Mouse (Mus musculus) liver, embryonic 16.5 days (tissue): Measurements from ENCODE around the gene Olfr632. TPM values are rescaled to one million over a fixed set of nuclear protein-coding genes. Genes with fewer than 3 reads are reported as not detected.

ENCODE experiments used
- ATAC-seq: fragments of 200-750 bp; cut with Nextera tagmentation; 2 replicates; pipeline ENCODE4 v1.8.0; 2017; ENCODE audit warnings: low read depth, mild to moderate bottlenecking, moderate number of reproducible peaks, moderate library complexity
- H3K27ac ChIP-seq: fragments of 300-500 bp; sonication (generic); 2 replicates; pipeline ENCODE4 v1.5.1; 2014; ENCODE audit warnings: mild to moderate bottlenecking, low read length
- H3K27me3 ChIP-seq: fragments of 300-500 bp; sonication (generic); 2 replicates; pipeline ENCODE4 v1.6.1; 2014; ENCODE audit warnings: low read depth, low read length, mixed read lengths; ENCODE audit not compliant: control insufficient read depth, insufficient read depth
- H3K36me3 ChIP-seq: fragments of 300-500 bp; sonication (generic); 2 replicates; pipeline ENCODE4 v1.6.1; 2014; ENCODE audit warnings: mild to moderate bottlenecking; ENCODE audit not compliant: control insufficient read depth, insufficient read depth
- H3K4me1 ChIP-seq: fragments of 300-500 bp; sonication (generic); 2 replicates; pipeline ENCODE4 v1.6.1; 2014; ENCODE audit warnings: low read depth, low read length, mixed read lengths; ENCODE audit not compliant: control insufficient read depth
- H3K4me2 ChIP-seq: fragments of 300-500 bp; sonication (generic); 2 replicates; pipeline ENCODE4 v1.6.1; 2014; ENCODE audit warnings: low read depth, low read length, mixed read lengths
- H3K4me3 ChIP-seq: fragments of 300-500 bp; sonication (generic); 2 replicates; pipeline ENCODE4 v1.5.1; 2014; ENCODE audit warnings: low read depth, mild to moderate bottlenecking, low read length
- H3K9ac ChIP-seq: fragments of 300-500 bp; sonication (generic); 2 replicates; pipeline ENCODE4 v1.6.1; 2014; ENCODE audit warnings: low read depth, low read length
- H3K9me3 ChIP-seq: fragments of 300-500 bp; sonication (generic); replicated peaks from 2 replicates; pipeline ENCODE4 v1.6.1; 2016; ENCODE audit warnings: low read length; ENCODE audit not compliant: control insufficient read depth
- WGBS: fragments of 180-500 bp; shearing (Covaris S2); extraction: QIAGEN DNeasy Blood & Tissue Kit; methylation state at CpG from one replicate; pipeline ENCODE4 v1.1.7; 2014; ENCODE audit not compliant: insufficient replicate concordance; 5-methylcytosine and 5-hydroxymethylcytosine counted together
- polyA plus RNA-seq: library from polyadenylated mRNA; unstranded; fragments of >200 nt; fragmentation: Nextera tagmentation; extraction: Ambion mirVana; gene quantifications from 2 replicates; pipeline ENCODE4 v1.2.1, GENCODE M21; 2015

Olfr632 gene
- 0.18 and 0.29 TPM in 2 replicates for polyA plus RNA-seq

DNA sequence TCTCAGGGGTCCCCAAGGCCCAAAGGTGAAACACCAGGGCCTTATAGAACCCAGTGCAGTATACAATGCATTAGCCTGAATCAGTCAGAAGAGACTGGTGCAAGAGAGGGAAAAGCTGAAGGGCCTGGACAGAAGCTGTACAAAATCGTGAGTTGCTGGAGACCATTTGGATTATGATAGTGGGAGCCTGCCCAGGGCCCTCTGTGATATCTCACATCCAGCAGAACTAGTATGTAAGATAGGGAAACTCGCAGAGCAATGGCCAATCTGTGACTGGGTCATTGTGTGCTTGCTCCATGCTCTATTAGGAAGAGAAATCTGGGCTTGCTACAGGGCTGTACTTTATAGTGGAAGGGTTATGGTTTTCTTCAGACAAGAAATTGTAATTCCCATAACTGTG lies at the start of gene Olfr632:
Gene Olfr632 (plus strand): TSS at position 84 of the 400 bp plus-strand sequence.
- ATAC-seq: no peak
- Histone ChIP-seq H3K9ac (no peak within 1 kb of the TSS), H3K4me3 (no peak within 1 kb of the TSS), H3K9me3 (no peaks in the 10 kb centered on the region), H3K4me2 (no peak within 1 kb of the TSS), H3K36me3 (no peaks in the 10 kb centered on the region), H3K4me1 (no peaks in the 10 kb centered on the region), H3K27me3 (no peaks in the 10 kb centered on the region), H3K27ac (no peak within 1 kb of the TSS)
- WGBS: 32% methylated on average over 2 of the region's 2 CpGs

GRCm38 (mm10) chr7:103886152-103886551 lies 48.0 kb upstream of the Olfr632 start, which contains the start of gene Olfr66:
Olfr66 (minus strand) TSS chr7:103886252.
- Histone ChIP-seq H3K9me3 (no peaks in the 10 kb centered on the region), H3K4me1 (no peaks in the 10 kb centered on the region), H3K36me3 (no peaks in the 10 kb centered on the region), H3K4me2 (no peak within 1 kb of the TSS), H3K27ac (no peak within 1 kb of the TSS), H3K9ac (no peak within 1 kb of the TSS), H3K27me3 (no peaks in the 10 kb centered on the region; the same call in 1 of the 2 replicates), H3K4me3 (no peak within 1 kb of the TSS)
- ATAC-seq: no peak

- ATAC-seq: no peak
- 36% methylated on average over 1 of the region's 1 CpGs for WGBS
- H3K27ac ChIP-seq: no peak within 1 kb of the TSS
- H3K4me2 ChIP-seq: no peak within 1 kb of the TSS
- H3K4me3 ChIP-seq: no peak within 1 kb of the TSS
- H3K9ac ChIP-seq: no peak within 1 kb of the TSS
- no peaks in the 10 kb centered on the region for H3K9me3 ChIP-seq
- H3K27me3 ChIP-seq: no peaks in the 10 kb centered on the region
- no peaks in the 10 kb centered on the region for H3K36me3 ChIP-seq
- H3K4me1 ChIP-seq: no peaks in the 10 kb centered on the region
Observed at GRCm38 (mm10) chr7:103894385-103894784, 39.8 kb upstream of the Olfr632 start, which contains the start of gene Olfr64. Olfr64 (minus strand) TSS chr7:103894485.

DNA sequence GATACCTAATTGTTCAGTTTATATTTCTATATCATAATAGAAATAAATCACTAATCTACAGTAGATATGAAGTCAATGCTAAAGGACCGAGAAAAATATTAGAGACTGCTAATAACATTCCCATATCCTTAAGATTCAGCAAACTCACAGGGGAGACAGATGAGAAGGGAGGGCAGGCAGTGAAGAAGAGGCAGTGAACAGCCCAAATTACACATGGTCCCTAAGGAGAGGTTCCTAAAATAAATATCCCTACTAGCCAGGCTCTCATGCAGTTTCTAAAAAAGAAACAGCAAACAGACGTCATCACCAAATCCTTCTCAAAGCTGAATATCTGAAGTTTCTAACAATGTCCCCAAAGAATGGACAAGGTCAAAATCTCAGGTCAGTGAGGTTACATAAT lies 31.0 kb upstream of the Olfr632 start, which contains the start of gene Olfr65:
Gene Olfr65 (plus strand): TSS at position 301 of the 400 bp plus-strand sequence.
- H3K4me3 ChIP-seq: no peak within 1 kb of the TSS
- H3K9me3 ChIP-seq: no peaks in the 10 kb centered on the region
- ATAC-seq: no peak

DNA sequence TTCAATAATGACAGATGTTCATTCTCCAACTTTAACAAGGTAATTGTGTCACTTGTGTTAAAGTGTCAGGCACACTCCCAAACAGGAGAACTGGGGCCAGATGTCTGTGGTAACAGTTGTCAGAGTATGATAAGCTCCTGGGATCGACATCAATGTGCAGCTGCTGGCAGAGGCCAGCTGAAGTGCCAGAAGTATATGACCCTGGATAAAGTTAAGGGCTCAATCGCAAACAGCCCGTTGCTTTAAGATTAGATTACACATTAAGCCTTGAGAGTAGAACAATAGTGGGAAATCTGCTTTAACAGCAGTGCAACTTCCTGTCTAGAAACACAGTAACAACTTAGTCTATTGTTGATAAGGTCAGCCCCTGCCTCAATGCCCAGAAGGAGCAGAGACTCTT lies 24.1 kb upstream of the Olfr632 start:
- Histone ChIP-seq H3K27ac (peak overlapping the region; percentile 91), H3K27me3 (no peaks in the 10 kb centered on the region), H3K36me3 (no peaks in the 10 kb centered on the region), H3K9ac (peak overlapping the region; percentile 46; the same call in 1 of the 2 replicates), H3K9me3 (no peaks in the 10 kb centered on the region), H3K4me2 (peak overlapping the region; percentile 57), H3K4me3 (no peak overlapping the region), H3K4me1 (peaks cover 50% of the 10 kb centered on the region)
- WGBS: 5% methylated on average over 3 of the region's 3 CpGs
- peak; percentile 96 for ATAC-seq

More for the DNA sequence above, 31.0 kb upstream of the Olfr632 start, which contains the start of gene Olfr65:
- no peaks in the 10 kb centered on the region for H3K4me1 ChIP-seq
- H3K4me2 ChIP-seq: no peak within 1 kb of the TSS
- 64% methylated on average over 2 of the region's 2 CpGs for WGBS
- no peaks in the 10 kb centered on the region for H3K36me3 ChIP-seq
- no peak within 1 kb of the TSS for H3K27ac ChIP-seq
- no peak within 1 kb of the TSS for H3K9ac ChIP-seq
- peaks cover 6% of the 10 kb centered on the region for H3K27me3 ChIP-seq

DNA sequence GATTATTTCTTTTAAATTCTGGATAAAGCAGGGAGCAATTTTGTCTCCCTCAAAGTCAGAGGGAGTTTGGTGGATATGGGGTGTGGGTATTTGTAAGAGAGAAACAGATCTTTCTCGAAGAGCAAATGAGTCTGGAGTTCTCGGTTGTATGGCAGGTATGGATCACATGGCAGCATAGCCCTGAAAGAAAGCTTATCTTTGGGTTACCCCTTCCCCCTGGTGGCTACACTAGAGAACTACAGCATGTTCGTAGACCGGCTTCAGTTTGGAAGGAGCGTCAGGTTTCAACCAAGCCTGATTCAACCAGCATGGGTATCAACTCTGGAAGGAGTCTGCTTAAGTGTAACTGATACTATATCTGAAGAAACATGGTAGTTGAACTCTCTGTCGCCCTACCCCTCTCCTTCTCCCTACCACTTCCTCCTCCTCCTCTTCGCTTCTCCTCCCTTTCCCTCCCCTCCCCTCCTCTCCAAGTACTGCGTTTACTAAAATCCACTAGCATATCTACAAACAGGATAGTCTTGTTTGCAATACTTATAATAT lies 21.1 kb upstream of the Olfr632 start:
- WGBS: 33% methylated on average over 8 of the region's 8 CpGs
- Histone ChIP-seq H3K4me3 (peak overlapping the region; percentile 25; the same call in 1 of the 2 replicates), H3K36me3 (no peaks in the 10 kb centered on the region), H3K27ac (peak overlapping the region; percentile 82), H3K9me3 (no peaks in the 10 kb centered on the region), H3K4me1 (peaks cover 60% of the 10 kb centered on the region), H3K9ac (peak overlapping the region; percentile 55), H3K4me2 (peak overlapping the region; percentile 51), H3K27me3 (no peaks in the 10 kb centered on the region)
- ATAC-seq: peak; percentile 28

GRCm38 (mm10) chr7:103915338-103915737 lies 18.8 kb upstream of the Olfr632 start:
- H3K27ac ChIP-seq: peak overlapping the region; percentile 91
- H3K36me3 ChIP-seq: no peaks in the 10 kb centered on the region
- peak; percentile 95 for ATAC-seq
- peak overlapping the region; percentile 46 for H3K9ac ChIP-seq
- no peaks in the 10 kb centered on the region for H3K27me3 ChIP-seq
- no peaks in the 10 kb centered on the region for H3K9me3 ChIP-seq
- peaks cover 47% of the 10 kb centered on the region for H3K4me1 ChIP-seq
- H3K4me3 ChIP-seq: peak overlapping the region; percentile 14; the same call in 1 of the 2 replicates
- peak overlapping the region; percentile 48 for H3K4me2 ChIP-seq

DNA sequence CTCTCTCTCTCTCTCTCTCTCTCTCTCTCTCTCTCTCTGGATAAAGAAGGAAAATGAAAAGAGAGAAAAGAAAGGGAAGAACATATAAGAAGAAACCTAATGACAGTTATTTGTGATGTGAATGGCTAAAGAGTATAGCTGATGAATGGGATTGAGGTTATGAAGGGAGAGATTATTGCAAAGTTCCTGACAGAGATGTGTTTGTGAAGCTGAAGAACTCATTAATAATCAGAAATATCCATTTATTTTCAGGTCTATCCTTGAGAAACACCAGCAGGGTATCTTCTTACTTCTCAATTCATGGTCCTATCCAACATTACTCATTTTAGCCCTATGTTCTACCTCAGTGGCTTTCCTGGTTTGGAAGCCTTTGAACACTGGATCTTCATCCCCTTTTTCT lies 5.6 kb upstream of the Olfr632 start, which contains the start of gene Olfr631:
Gene Olfr631 (plus strand): TSS at position 301 of the 400 bp plus-strand sequence.
- Histone ChIP-seq H3K4me2 (no peak within 1 kb of the TSS), H3K9me3 (no peaks in the 10 kb centered on the region), H3K36me3 (no peaks in the 10 kb centered on the region), H3K9ac (no peak within 1 kb of the TSS), H3K27me3 (no peaks in the 10 kb centered on the region), H3K27ac (no peak within 1 kb of the TSS), H3K4me3 (no peak within 1 kb of the TSS), H3K4me1 (no peaks in the 10 kb centered on the region)
- no peak for ATAC-seq

DNA sequence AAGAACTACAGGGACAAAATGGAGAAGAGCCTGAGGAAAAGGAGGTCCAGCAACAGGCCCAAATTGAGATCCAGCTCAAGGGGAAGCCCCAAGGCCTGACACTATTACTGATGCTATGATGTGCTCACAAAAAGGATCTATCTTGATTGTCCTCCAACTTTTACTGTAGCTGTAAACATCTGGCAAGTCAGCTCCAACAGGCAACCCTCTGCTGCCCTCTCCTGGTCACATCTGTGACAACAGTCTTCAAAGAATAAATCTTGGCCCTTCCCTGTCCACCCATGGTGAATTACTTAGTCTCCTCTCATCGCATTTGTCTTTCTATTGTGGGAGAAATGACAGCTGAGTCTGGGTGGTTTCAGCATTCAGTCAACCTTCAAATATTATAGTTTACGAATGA lies 8.6 kb downstream of the Olfr632 start:
- peak overlapping the region; percentile 45; the same call in 1 of the 2 replicates for H3K9ac ChIP-seq

More for the DNA sequence above, 8.6 kb downstream of the Olfr632 start:
- H3K27ac ChIP-seq: peak overlapping the region; percentile 56
- H3K4me2 ChIP-seq: 0 out of 2 replicates have a peak overlapping the region, but pooled peaks have one; percentile 18
- peaks cover 6% of the 10 kb centered on the region; the same call in 1 of the 2 replicates for H3K4me1 ChIP-seq
- ATAC-seq: peak; percentile 76
- WGBS: 10% methylated on average over 2 of the region's 2 CpGs
- no peaks in the 10 kb centered on the region for H3K27me3 ChIP-seq
- H3K9me3 ChIP-seq: no peaks in the 10 kb centered on the region
- H3K36me3 ChIP-seq: no peaks in the 10 kb centered on the region
- H3K4me3 ChIP-seq: no peak overlapping the region
